Mouse (Mus musculus) myocyte (in vitro differentiated cells): ENCODE data around the gene Lgmn. TPM values are rescaled to one million over a fixed set of nuclear protein-coding genes. Genes with fewer than 3 reads are reported as not detected.

Experiments
- H3K27me3 ChIP-seq: one replicate; pipeline ENCODE4 v1.6.1; 2011; ENCODE audit not compliant: control insufficient read depth, insufficient read depth, insufficient read length
- H3K36me3 ChIP-seq: one replicate; pipeline ENCODE4 v1.6.1; 2011; ENCODE audit not compliant: control insufficient read depth, insufficient read depth
- H3K4me2 ChIP-seq: one replicate; pipeline ENCODE4 v1.6.1; 2011; ENCODE audit warnings: low read depth, control low read depth
- H3K4me3 ChIP-seq: one replicate; pipeline ENCODE4 v1.5.1; 2011; ENCODE audit warnings: mild to moderate bottlenecking, control low read depth, moderate library complexity
- H3K79me2 ChIP-seq: one replicate; pipeline ENCODE4 v1.6.1; 2011; ENCODE audit not compliant: control insufficient read depth, insufficient read depth
- H3ac ChIP-seq: one replicate; pipeline ENCODE4 v1.6.1; 2011; ENCODE audit not compliant: control insufficient read depth, insufficient read length
- CEBPB ChIP-seq: IDR thresholded peaks from 2 replicates; pipeline ENCODE4 v1.6.1; 2011; ENCODE audit warnings: mild to moderate bottlenecking, moderate library complexity; ENCODE audit not compliant: poor library complexity, insufficient read depth, severe bottlenecking
- E2F4 ChIP-seq: IDR thresholded peaks from one replicate; pipeline ENCODE4 v1.6.1; 2011; ENCODE audit warnings: mild to moderate bottlenecking, control low read depth, moderate library complexity; ENCODE audit not compliant: insufficient read depth
- MAX ChIP-seq: IDR thresholded peaks from one replicate; pipeline ENCODE4 v1.6.1; 2011; ENCODE audit warnings: low read depth, mild to moderate bottlenecking, control low read depth
- MYOD1 ChIP-seq, 3 experiments: IDR thresholded peaks; one replicate each; pipeline ENCODE4 v1.6.1; 2011; ENCODE audit warnings: control low read depth in 2 of 3, low read depth in 2 of 3, mild to moderate bottlenecking in 2 of 3, moderate library complexity in 1 of 3; ENCODE audit not compliant: insufficient read length in 2 of 3, control insufficient read depth in 1 of 3
- MYOG ChIP-seq, 3 experiments: IDR thresholded peaks; one replicate each; pipeline ENCODE4 v1.6.1; 2011; ENCODE audit warnings: control low read depth in 2 of 3, low read depth in 2 of 3, mild to moderate bottlenecking in 2 of 3; ENCODE audit not compliant: insufficient read length in 2 of 3, control insufficient read depth in 1 of 3, insufficient read depth in 1 of 3
- POLR2A ChIP-seq: IDR thresholded peaks from one replicate; pipeline ENCODE4 v1.6.1; 2011; ENCODE audit warnings: low read depth, mild to moderate bottlenecking, control low read depth, moderate library complexity; ENCODE audit not compliant: insufficient read length
- REST ChIP-seq: IDR thresholded peaks from one replicate; pipeline ENCODE4 v1.6.1; 2011; ENCODE audit warnings: mild to moderate bottlenecking, control low read depth, moderate library complexity; ENCODE audit not compliant: insufficient read depth, insufficient read length
- SRF ChIP-seq: IDR thresholded peaks from one replicate; pipeline ENCODE4 v1.6.1; 2011; ENCODE audit warnings: low read depth; ENCODE audit not compliant: control insufficient read depth, insufficient read length
- TCF12 ChIP-seq: IDR thresholded peaks from one replicate; pipeline ENCODE4 v1.6.1; 2011; ENCODE audit warnings: mild to moderate bottlenecking, control low read depth; ENCODE audit not compliant: poor library complexity, insufficient read depth, severe bottlenecking
- TCF3 ChIP-seq: IDR thresholded peaks from one replicate; pipeline ENCODE4 v1.6.1; 2011; ENCODE audit warnings: low read depth, control low read depth; ENCODE audit not compliant: insufficient read length
- USF1 ChIP-seq: IDR thresholded peaks from one replicate; pipeline ENCODE4 v1.6.1; 2011; ENCODE audit warnings: low read depth, mild to moderate bottlenecking, control low read depth, moderate library complexity
- polyA plus RNA-seq: library from polyadenylated mRNA; unstranded; fragments of >200 nt; fragmentation: generic; extraction: Trizol; gene quantifications from one replicate; pipeline ENCODE4 v1.2.1, GENCODE M21; 2012; ENCODE audit warnings: missing spikeins

Lgmn gene
- polyA plus RNA-seq, 1 experiment = 93.7 TPM

GRCm38 (mm10) chr12:102346507-102346906, 93.1 kb downstream of the Lgmn start:
- no peak overlapping the region for H3K4me2 ChIP-seq
- H3K79me2 ChIP-seq = peaks cover 3% of the 10 kb centered on the region
- TF ChIP-seq REST (no peak), USF1 (no peak), CEBPB (no peak)
- no peak overlapping the region for H3K4me3 ChIP-seq
- no peaks in the 10 kb centered on the region for H3K27me3 ChIP-seq
- no peaks in the 10 kb centered on the region for H3K36me3 ChIP-seq
- no peak overlapping the region for H3ac ChIP-seq

DNA sequence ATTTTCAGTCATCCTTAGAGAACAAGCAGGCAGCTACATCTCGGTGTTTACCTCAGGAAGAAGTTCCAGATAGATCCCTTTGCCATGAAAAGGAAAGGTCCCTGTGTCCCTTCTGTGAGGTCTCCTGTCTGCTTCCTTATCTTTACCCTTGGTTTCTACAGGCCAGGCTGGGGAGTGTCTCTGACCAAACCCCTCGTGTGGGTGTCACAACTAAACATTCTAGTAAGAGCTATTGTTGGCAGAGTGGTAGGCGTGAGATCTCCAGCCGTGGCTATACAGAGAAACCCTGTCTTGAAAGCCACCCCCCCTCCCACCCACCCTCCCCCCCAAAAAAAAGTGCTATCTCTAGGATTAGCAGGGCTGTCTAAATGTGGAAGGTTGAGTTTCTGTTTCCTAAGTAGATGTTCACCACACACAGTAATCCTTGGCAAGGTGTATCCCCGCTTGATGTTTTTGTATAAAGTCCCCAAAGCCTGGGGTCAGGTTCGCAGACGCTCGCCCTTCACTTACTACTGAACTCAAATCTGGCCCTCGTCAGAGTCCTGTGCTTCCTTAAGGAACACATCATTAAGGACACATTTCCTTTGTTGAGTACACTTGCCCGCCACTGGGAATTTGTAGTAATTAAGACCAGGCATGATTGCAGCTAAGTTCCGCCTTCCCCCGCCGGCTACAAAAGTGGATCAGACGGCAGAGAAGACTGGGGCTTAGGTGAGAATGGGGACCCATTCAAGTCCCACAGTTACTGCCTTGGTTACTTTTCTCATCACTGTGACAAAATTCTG, 94.4 kb downstream of the Lgmn start:
- Histone ChIP-seq H3K4me3 (no peak overlapping the region), H3K79me2 (peaks cover 3% of the 10 kb centered on the region), H3ac (no peak overlapping the region), H3K27me3 (no peaks in the 10 kb centered on the region), H3K36me3 (no peaks in the 10 kb centered on the region), H3K4me2 (no peak overlapping the region)
- TF ChIP-seq USF1 (no peak), MYOD1 (IDR thresholded peaks at IDR 0.05; ENCODE audit: control insufficient read depth in 1 of 3, insufficient read length in 2 of 3, low read depth in 2 of 3) (no peak), TCF3 (no peak), E2F4 (no peak), TCF12 (no peak), POLR2A (no peak), MAX (no peak), SRF (no peak), MYOG (IDR thresholded peaks at IDR 0.05; ENCODE audit: control insufficient read depth in 1 of 3, insufficient read depth in 1 of 3, insufficient read length in 2 of 3, low read depth in 2 of 3) (no peak), CEBPB (no peak)

Other genes starting within 250 kb of the Lgmn start
- gene Rin3, start 156.8 kb downstream of the Lgmn start, polyA plus RNA-seq = 23.4 TPM
- 13.2 TPM for gene Golga5, start 29.3 kb upstream of the Lgmn start, polyA plus RNA-seq
- gene Chga, start 115.2 kb upstream of the Lgmn start, polyA plus RNA-seq = not detected